24 mouse cellular contexts compared by ENCODE assay signal in the genomic region with DNA sequence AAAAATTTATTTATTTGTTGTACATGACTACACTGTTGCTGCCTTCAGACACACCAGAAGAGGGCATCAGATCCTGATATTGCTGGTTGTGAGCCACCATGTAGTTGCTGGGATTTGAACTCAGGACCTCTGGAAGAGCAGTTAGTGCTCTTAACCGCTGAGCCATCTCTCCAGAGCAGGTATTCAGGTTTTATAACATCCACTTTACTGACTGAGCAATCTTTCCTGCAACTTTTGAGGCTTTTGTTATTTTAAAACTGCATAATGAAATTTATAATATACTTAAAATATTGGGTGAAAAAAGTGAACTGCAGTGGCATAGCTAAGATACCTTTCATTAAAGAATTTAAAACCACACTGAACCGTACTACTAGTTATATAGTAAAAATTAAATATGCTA.
DNase-seq lines count a peak whose midpoint lies in the region; ATAC-seq and TF ChIP-seq lines count a peak whose summit lies in the region.
"Had no signal": no experiment of that assay in that cellular context is flagged by ENCODE, and none has a peak within 500 bp of the region (broad histone marks: within the 10 kb centered on the region; RNA-seq: fewer than 3 reads in every experiment).

No protein-coding gene starts in this region.

- TF ChIP-seq EP300 in CH12.LX (IDR thresholded peaks at IDR 0.05; ENCODE audit: low read length), result no peak
- no peak for TF ChIP-seq EP300 in MEL (IDR thresholded peaks at IDR 0.05; ENCODE audit: low read depth in 1 of 2, low read length in 2 of 2)

- H3K36me3 ChIP-seq in CH12.LX (replicated peaks in 1 of 2; ENCODE audit: control insufficient read depth in 1 of 2, insufficient read depth in 1 of 2, low read length in 1 of 2) (no peaks in the 10 kb centered on the region), MEL (ENCODE audit: control insufficient read depth in 1 of 2, insufficient read depth in 2 of 2, low read length in 2 of 2) (no peaks in the 10 kb centered on the region)
- H3K36me3 ChIP-seq in hindbrain, embryonic 12.5 days, result no peaks in the 10 kb centered on the region
- H3K36me3 ChIP-seq in midbrain, embryonic 14.5 days (ENCODE audit: control insufficient read depth, insufficient read depth, low read length), result no peaks in the 10 kb centered on the region
- H3K36me3 ChIP-seq: G1E had no signal

- H3K4me1 ChIP-seq in CH12.LX (ENCODE audit: control insufficient read depth in 1 of 2, insufficient read depth in 2 of 2) (peaks cover 4 to 29% of the 10 kb centered on the region in 2 experiments; a peak in 3 of 4 replicates), MEL (ENCODE audit: control insufficient read depth in 1 of 2, insufficient read depth in 2 of 2, low read length in 2 of 2) (no peaks in the 10 kb centered on the region)
- peaks cover 9% of the 10 kb centered on the region for H3K4me1 ChIP-seq in hindbrain, embryonic 12.5 days
- peaks cover 7% of the 10 kb centered on the region; the same call in 1 of the 2 replicates for H3K4me1 ChIP-seq in midbrain, embryonic 14.5 days (ENCODE audit: control insufficient read depth, insufficient read depth, low read length)

- peak in 1 of 2 experiments; percentile 16; a peak in 1 of 4 replicates for TF ChIP-seq CTCF in CH12.LX (conservative IDR thresholded peaks at IDR 0.05 in 1 of 2, IDR thresholded peaks at IDR 0.05 in 1 of 2; ENCODE audit: low read depth in 2 of 2, low read length in 2 of 2)
- TF ChIP-seq CTCF in MEL (IDR thresholded peaks at IDR 0.05 in 2 of 3, conservative IDR thresholded peaks at IDR 0.05 in 1 of 3; ENCODE audit: control insufficient read depth in 1 of 3, insufficient read depth in 1 of 3, low read depth in 2 of 3, low read length in 3 of 3, poor library complexity in 1 of 3, severe bottlenecking in 1 of 3), result no peak; a peak in 1 of 6 replicates
- TF ChIP-seq CTCF in Patski (IDR thresholded peaks at IDR 0.05), result peak; percentile 18

- DNase-seq in heart, adult 11 months, result peak; percentile 61
- no peak for DNase-seq in heart, adult 8-10 months (ENCODE audit: low spot score)
- no peak for DNase-seq in CH12.LX (ENCODE audit: extremely low read depth)
- no peak for DNase-seq in MEL (ENCODE audit: low read depth, low spot score)
- DNase-seq in Patski (ENCODE audit: low read depth, low spot score), result no peak
- DNase-seq in adipocyte (ENCODE audit: low spot score), result no peak
- DNase-seq in midbrain, embryonic 14.5 days, result no peak
- DNase-seq: adrenal gland, adult 2 months; adrenal gland, adult 8-10 months; adrenal gland, postnatal 10 days; adrenal gland, postnatal 14 days; adrenal gland, postnatal 25 days; adrenal gland, postnatal 36 days; B cell, adult 2 months; cerebellum, adult 11 months; cerebellum, adult 11-12 months; cerebellum, adult 18-20 months; cerebellum, adult 2 months; cerebellum, adult 8-10 months; cerebellum, adult 9-10 months had no signal

- dilution Hi-C loops in CH12.LX (cut with MboI; ENCODE audit: extremely low pct_ligation_motif_present, extremely low pct_unique_long_range_greater_than_20kb, low sequenced_read_pairs), result no loop called here

- no peak overlapping the region for H3K9ac ChIP-seq in CH12.LX (ENCODE audit: insufficient read depth, low read depth)
- no peak overlapping the region for H3K9ac ChIP-seq in MEL (ENCODE audit: control insufficient read depth, low read depth, low read length, poor library complexity, severe bottlenecking)
- no peak overlapping the region for H3K9ac ChIP-seq in hindbrain, embryonic 12.5 days
- no peak overlapping the region for H3K9ac ChIP-seq in midbrain, embryonic 14.5 days (replicated peaks; ENCODE audit: low read length)

- CTCF ChIA-PET in Patski (lab: Charles Lee), result no interaction called here

- POLR2A ChIA-PET in Patski (lab: Charles Lee), result no interaction called here

- no peak for ATAC-seq in Patski
- no peak for ATAC-seq in hindbrain, embryonic 12.5 days (ENCODE audit: low FRiP score)
- no peak for ATAC-seq in midbrain, embryonic 14.5 days (ENCODE audit: low FRiP score, low TSS enrichment)
- ATAC-seq: activated CD4-positive, CD25-positive, alpha-beta regulatory T cell, adult 4 months; CD4-positive, CD25-positive, alpha-beta regulatory T cell, adult 4 months had no signal

- H3K79me2 ChIP-seq in CH12.LX (replicated peaks; ENCODE audit: control insufficient read depth, extremely low read depth, insufficient read depth, poor library complexity, severe bottlenecking) (no peaks in the 10 kb centered on the region), MEL (ENCODE audit: control insufficient read depth, insufficient read depth, low read length, poor library complexity) (no peaks in the 10 kb centered on the region)

- H3K4me3 ChIP-seq in CH12.LX (replicated peaks in 1 of 3; ENCODE audit: low read depth in 2 of 3, low read length in 2 of 3, poor library complexity in 1 of 3) (no peak overlapping the region), MEL (ENCODE audit: control insufficient read depth in 1 of 2, insufficient read depth in 1 of 2, low read depth in 2 of 2, low read length in 2 of 2) (no peak overlapping the region)
- no peak overlapping the region for H3K4me3 ChIP-seq in hindbrain, embryonic 12.5 days
- no peak overlapping the region for H3K4me3 ChIP-seq in midbrain, embryonic 14.5 days (replicated peaks; ENCODE audit: low read depth, low read length)

- H3K9me3 ChIP-seq in CH12.LX (replicated peaks; ENCODE audit: low read length) (no peaks in the 10 kb centered on the region), MEL (replicated peaks; ENCODE audit: insufficient read depth, low read length) (no peaks in the 10 kb centered on the region)
- H3K9me3 ChIP-seq in hindbrain, embryonic 12.5 days (replicated peaks), result no peaks in the 10 kb centered on the region
- H3K9me3 ChIP-seq in midbrain, embryonic 14.5 days (ENCODE audit: control insufficient read depth, low read length), result no peaks in the 10 kb centered on the region
- H3K9me3 ChIP-seq: G1E had no signal

- H3K27me3 ChIP-seq in CH12.LX (replicated peaks) (peaks cover 4% of the 10 kb centered on the region), MEL (ENCODE audit: control insufficient read depth in 1 of 2, insufficient read depth in 2 of 2, low read length in 2 of 2) (peaks cover 0 to 8% of the 10 kb centered on the region in 2 experiments; a peak in 3 of 4 replicates), Patski (peaks cover 13% of the 10 kb centered on the region)
- 0 out of 2 replicates have a peak, but pooled peaks cover 8% of the 10 kb centered on the region for H3K27me3 ChIP-seq in hindbrain, embryonic 12.5 days
- H3K27me3 ChIP-seq in midbrain, embryonic 14.5 days (ENCODE audit: control insufficient read depth, insufficient read depth, low read length), result peaks cover 3% of the 10 kb centered on the region; the same call in 1 of the 2 replicates

- TF ChIP-seq RAD21 in CH12.LX (IDR thresholded peaks at IDR 0.05; ENCODE audit: low read depth, low read length) (no peak), MEL (IDR thresholded peaks at IDR 0.05; ENCODE audit: low read depth, low read length) (no peak)

- H3K27ac ChIP-seq in CH12.LX (ENCODE audit: insufficient read depth, low read depth) (no peak overlapping the region), MEL (ENCODE audit: control insufficient read depth, low read depth, low read length) (no peak overlapping the region)
- H3K27ac ChIP-seq in hindbrain, embryonic 12.5 days, result no peak overlapping the region
- H3K27ac ChIP-seq in midbrain, embryonic 14.5 days (replicated peaks; ENCODE audit: low read depth, low read length), result no peak overlapping the region

- WGBS in hindbrain, embryonic 12.5 days, result 97% methylated on average over 2 of the region's 2 CpGs
- 97% methylated on average over 2 of the region's 2 CpGs for WGBS in midbrain, embryonic 14.5 days

- in situ Hi-C loops in CH12.LX (cut with MboI; ENCODE audit: low pct_ligation_motif_present, low pct_unique_long_range_greater_than_20kb, low sequenced_read_pairs), result loop anchor here (10.0 kb wide), 1 partner anchor 178 kb away; no protein-coding TSS in a partner anchor
- in situ Hi-C loops in Patski (cut with MboI; ENCODE audit: low pct_unique_long_range_greater_than_20kb), result no loop called here

- no peak overlapping the region for H3K4me2 ChIP-seq in CH12.LX (ENCODE audit: insufficient read depth, low read depth, poor library complexity, severe bottlenecking)
- no peak overlapping the region for H3K4me2 ChIP-seq in hindbrain, embryonic 12.5 days (replicated peaks)
- no peak overlapping the region for H3K4me2 ChIP-seq in midbrain, embryonic 14.5 days (ENCODE audit: low read length)

- TF ChIP-seq POLR2A in CH12.LX (IDR thresholded peaks at IDR 0.05; ENCODE audit: low read depth, low read length) (no peak), MEL (IDR thresholded peaks at IDR 0.05; ENCODE audit: control insufficient read depth in 1 of 2, insufficient read depth in 1 of 2, low read depth in 1 of 2, low read length in 2 of 2, poor library complexity in 1 of 2) (no peak)

TF ChIP-seq in CH12.LX, 34 proteins besides CTCF, POLR2A, EP300 and RAD21:
- TF ChIP-seq TBP (conservative IDR thresholded peaks at IDR 0.05; ENCODE audit: low read depth, low read length) (0 out of 2 replicates have a peak, but pooled peaks have one; percentile 50), CHD1 (IDR thresholded peaks at IDR 0.05; ENCODE audit: low read depth, low read length) (no peak)
TF ChIP-seq in CH12.LX: peak in this region for 1.

TF ChIP-seq in MEL, 35 proteins besides CTCF, POLR2A, EP300 and RAD21:
- TF ChIP-seq TBP (IDR thresholded peaks at IDR 0.05; ENCODE audit: low read depth, low read length) (peak; percentile 79), USF2 (IDR thresholded peaks at IDR 0.05; ENCODE audit: borderline replicate concordance in 1 of 2, insufficient read depth in 1 of 2, low read depth in 1 of 2, low read length in 2 of 2) (no peak), HCFC1 (IDR thresholded peaks at IDR 0.05; ENCODE audit: low read depth, low read length) (no peak), UBTF (IDR thresholded peaks at IDR 0.05; ENCODE audit: borderline replicate concordance, insufficient read depth, low read depth, low read length) (no peak), CHD1 (IDR thresholded peaks at IDR 0.05; ENCODE audit: low read depth, low read length) (no peak), MEF2A (IDR thresholded peaks at IDR 0.05; ENCODE audit: extremely low read depth, insufficient replicate concordance, low read depth, low read length, poor library complexity, severe bottlenecking) (no peak), NELFE (IDR thresholded peaks at IDR 0.05; ENCODE audit: low read depth, low read length) (no peak)
TF ChIP-seq in MEL: peak in this region for 1.
